Mouse (Mus musculus) ES-E14 (cell line): ENCODE measurements around the gene Rec114. TPM values are rescaled to one million over a fixed set of nuclear protein-coding genes. Genes with fewer than 3 reads are reported as not detected.

Experiments
- DNase-seq: peaks from one replicate; pipeline ENCODE4 v3.0.0-alpha.2; 2013; ENCODE audit warnings: low read depth, low spot score
- H3K27ac ChIP-seq: 2 replicates; pipeline ENCODE4 v1.5.1; 2012; ENCODE audit warnings: low read depth, mild to moderate bottlenecking, low read length, moderate library complexity, mixed read lengths; ENCODE audit not compliant: poor library complexity, insufficient read depth, severe bottlenecking
- H3K36me3 ChIP-seq: 2 replicates; pipeline ENCODE4 v1.6.1; 2012; ENCODE audit warnings: mild to moderate bottlenecking, low read length, moderate library complexity, mixed read lengths; ENCODE audit not compliant: control insufficient read depth, poor library complexity, insufficient read depth, severe bottlenecking
- H3K4me1 ChIP-seq, 2 experiments: fragments of 150-350 bp in 1 of 2; sonication (generic) in 1 of 2; 2 replicates each; pipeline ENCODE4 v1.6.1; 2012; ENCODE audit warnings: low read length in 2 of 2, mild to moderate bottlenecking in 1 of 2, mixed read lengths in 1 of 2; ENCODE audit not compliant: control insufficient read depth in 2 of 2, insufficient read depth in 2 of 2, poor library complexity in 1 of 2
- H3K4me3 ChIP-seq, 2 experiments: fragments of 150-350 bp in 1 of 2; sonication (generic) in 1 of 2; 2 replicates each; pipeline ENCODE4 v1.5.1; 2012; ENCODE audit warnings: low read length in 2 of 2, low read depth in 1 of 2, mild to moderate bottlenecking in 1 of 2, mixed read lengths in 1 of 2; ENCODE audit not compliant: insufficient read depth in 1 of 2, poor library complexity in 1 of 2, severe bottlenecking in 1 of 2
- H3K9ac ChIP-seq: 2 replicates; pipeline ENCODE4 v1.6.1; 2012; ENCODE audit warnings: low read depth, mild to moderate bottlenecking, low read length, mixed read lengths; ENCODE audit not compliant: poor library complexity, insufficient read depth, severe bottlenecking
- H3K9me3 ChIP-seq: fragments of 150-350 bp; sonication (generic); 2 replicates; pipeline ENCODE4 v1.6.1; 2012; ENCODE audit warnings: low read depth, mild to moderate bottlenecking, low read length; ENCODE audit not compliant: control insufficient read depth, insufficient read depth
- CHD2 ChIP-seq: IDR thresholded peaks from 2 replicates; pipeline ENCODE4 v1.6.1; 2014; ENCODE audit warnings: mild to moderate bottlenecking, low read depth, low read length, inconsistent platforms
- HCFC1 ChIP-seq: IDR thresholded peaks from 2 replicates; pipeline ENCODE4 v1.6.1; 2012; ENCODE audit warnings: low read length, inconsistent platforms, borderline replicate concordance; ENCODE audit not compliant: insufficient read depth
- MAFK ChIP-seq: IDR thresholded peaks from 2 replicates; pipeline ENCODE4 v1.6.1; 2014; ENCODE audit warnings: mild to moderate bottlenecking, low read depth, low read length, inconsistent platforms; ENCODE audit not compliant: insufficient read depth
- ZC3H11A ChIP-seq: IDR thresholded peaks from 2 replicates; pipeline ENCODE4 v1.6.1; 2012; ENCODE audit warnings: low read depth, mild to moderate bottlenecking, inconsistent platforms, low read length, borderline replicate concordance
- ZNF384 ChIP-seq: IDR thresholded peaks from 2 replicates; pipeline ENCODE4 v1.6.1; 2012; ENCODE audit warnings: low read depth, low read length, inconsistent platforms
- in situ Hi-C, 2 experiments: fragments of 600-800 bp; cut with MboI; formaldehyde crosslinking; loops; one replicate each; pipeline ENCODE4 v1.15.1; 2025; ENCODE audit warnings: low sequenced_read_pairs in 2 of 2, inconsistent platforms in 1 of 2; ENCODE audit not compliant: unreplicated experiment in 2 of 2
- total RNA-seq: library from RNA; depleted of rRNA; stranded (reverse); fragments of 300-350 nt; gene quantifications from 2 replicates; pipeline ENCODE4 v1.2.3, GENCODE M21; 2012

The Rec114 gene
- total RNA-seq, 1 experiment = 16.7 TPM

- DNase-seq = no peak
- no peak overlapping the region for H3K27ac ChIP-seq
- in situ Hi-C loops = no loop called here
- no peaks in the 10 kb centered on the region for H3K9me3 ChIP-seq
- no peaks in the 10 kb centered on the region for H3K36me3 ChIP-seq
- no peak overlapping the region for H3K4me3 ChIP-seq
- no peak for TF ChIP-seq MAFK
- no peak for TF ChIP-seq HCFC1
- no peak for TF ChIP-seq CHD2
- no peak for TF ChIP-seq ZC3H11A
- TF ChIP-seq ZNF384 = no peak
- no peak overlapping the region for H3K9ac ChIP-seq
- H3K4me1 ChIP-seq = peaks cover 2 to 15% of the 10 kb centered on the region in 2 experiments; a peak in 3 of 4 replicates
Measured at GRCm38 (mm10) chr9:58675371-58675770, 68.4 kb downstream of the Rec114 start.

DNA sequence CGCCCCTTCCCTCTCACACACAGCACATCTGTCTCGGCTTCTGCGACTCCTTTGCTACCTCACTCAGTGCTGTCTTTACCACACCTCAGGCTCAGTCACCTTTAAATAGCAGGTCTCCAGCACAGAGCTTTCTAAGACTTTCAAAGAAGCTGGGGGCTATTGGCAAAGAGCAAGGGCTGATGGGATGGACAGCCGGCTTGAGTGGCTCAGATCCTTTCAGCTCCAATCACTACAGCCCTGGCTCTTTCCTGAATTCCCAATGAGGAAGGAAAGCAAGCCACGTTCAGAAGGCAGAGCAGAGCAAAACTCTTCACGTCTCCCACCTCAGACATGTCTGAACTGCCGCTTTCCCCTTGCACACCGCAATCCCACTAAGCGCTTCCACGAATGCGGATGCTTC, 69.0 kb downstream of the Rec114 start:
- Histone ChIP-seq H3K9ac (no peak overlapping the region), H3K9me3 (no peaks in the 10 kb centered on the region), H3K27ac (no peak overlapping the region), H3K4me1 (peaks cover 2 to 15% of the 10 kb centered on the region in 2 experiments; a peak in 3 of 4 replicates), H3K4me3 (no peak overlapping the region), H3K36me3 (no peaks in the 10 kb centered on the region)
- DNase-seq = no peak
- in situ Hi-C loops = no loop called here
- TF ChIP-seq ZNF384 (no peak), MAFK (no peak), HCFC1 (no peak), ZC3H11A (no peak), CHD2 (no peak)

- Histone ChIP-seq H3K9ac (peak overlapping the region; percentile 28; the same call in 1 of the 2 replicates), H3K27ac (peak overlapping the region; percentile 60), H3K4me1 (peaks cover 2 to 17% of the 10 kb centered on the region in 2 experiments; a peak in 3 of 4 replicates), H3K9me3 (no peaks in the 10 kb centered on the region), H3K4me3 (no peak overlapping the region; a peak in 1 of 4 replicates), H3K36me3 (no peaks in the 10 kb centered on the region)
- in situ Hi-C loops = no loop called here
- TF ChIP-seq MAFK (peak; percentile 68), HCFC1 (no peak), CHD2 (no peak), ZNF384 (no peak), ZC3H11A (no peak)
- DNase-seq = no peak
Measured at GRCm38 (mm10) chr9:58672474-58672873, 71.3 kb downstream of the Rec114 start.

DNA sequence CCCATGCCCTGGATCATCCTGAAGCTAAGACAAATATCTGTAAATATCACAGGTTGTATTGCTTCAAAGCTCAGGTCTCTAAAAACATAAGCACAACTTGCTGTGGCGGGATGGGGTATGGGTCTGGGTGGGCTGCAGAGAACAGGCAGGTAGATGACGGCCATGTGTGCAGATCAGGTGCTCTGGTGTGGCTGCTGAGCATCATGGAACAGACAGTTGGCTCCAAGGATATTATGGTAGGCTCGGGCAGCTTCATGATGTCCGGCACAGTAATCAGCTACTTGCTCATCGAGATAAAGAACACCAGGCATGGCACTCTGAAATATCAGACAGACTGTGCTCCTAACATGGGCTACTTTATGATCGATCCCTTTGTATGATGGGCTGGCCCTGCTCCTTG, 73.9 kb downstream of the Rec114 start:
- no peaks in the 10 kb centered on the region for H3K9me3 ChIP-seq
- H3K4me3 ChIP-seq = no peak overlapping the region
- in situ Hi-C loops = no loop called here
- no peak overlapping the region for H3K9ac ChIP-seq
- H3K36me3 ChIP-seq = no peaks in the 10 kb centered on the region; the same call in 1 of the 2 replicates
- TF ChIP-seq ZC3H11A = no peak
- no peak for TF ChIP-seq ZNF384
- no peak for TF ChIP-seq CHD2
- no peak for TF ChIP-seq HCFC1
- TF ChIP-seq MAFK = no peak
- DNase-seq = no peak
- H3K4me1 ChIP-seq = peaks cover 2 to 21% of the 10 kb centered on the region in 2 experiments; a peak in 3 of 4 replicates
- no peak overlapping the region for H3K27ac ChIP-seq

- no peak for TF ChIP-seq ZC3H11A
- TF ChIP-seq MAFK = no peak
- TF ChIP-seq CHD2 = no peak
- TF ChIP-seq HCFC1 = no peak
- TF ChIP-seq ZNF384 = no peak
- no peaks in the 10 kb centered on the region; the same call in 1 of the 2 replicates for H3K36me3 ChIP-seq
- H3K27ac ChIP-seq = no peak overlapping the region
- H3K4me3 ChIP-seq = no peak overlapping the region
- H3K4me1 ChIP-seq = peaks cover 2 to 18% of the 10 kb centered on the region in 2 experiments; a peak in 3 of 4 replicates
- in situ Hi-C loops = no loop called here
- no peaks in the 10 kb centered on the region for H3K9me3 ChIP-seq
- no peak overlapping the region for H3K9ac ChIP-seq
- no peak for DNase-seq
Measured at GRCm38 (mm10) chr9:58669071-58669470, 74.7 kb downstream of the Rec114 start.
